Mouse (Mus musculus) thymus, adult 2 months (tissue): ENCODE results near the gene 2310033P09Rik.

ENCODE experiments used
- CTCF ChIP-seq: fragments of 200-500 bp; IDR thresholded peaks from 2 replicates; pipeline ENCODE4 v1.5.1; 2012; ENCODE audit warnings: mild to moderate bottlenecking, control low read depth, low read length, moderate library complexity, borderline replicate concordance; ENCODE audit not compliant: control insufficient read depth, poor library complexity, insufficient read depth; ENCODE audit errors: extremely low read depth
- POLR2A ChIP-seq: fragments of 200-500 bp; IDR thresholded peaks from 2 replicates; pipeline ENCODE4 v1.6.1; 2012; ENCODE audit warnings: mild to moderate bottlenecking, low read length, control low read depth, moderate library complexity; ENCODE audit not compliant: control insufficient read depth, poor library complexity, insufficient read depth; ENCODE audit errors: extremely low read depth

- TF ChIP-seq CTCF (no peak), POLR2A (no peak)
Measured at GRCm38 (mm10) chr11:59259647-59260046, 51.5 kb downstream of the 2310033P09Rik start.
